Mouse (Mus musculus) adrenal gland, postnatal 4 days (tissue): ENCODE data around the gene Clptm1l. TPM values are rescaled to one million over a fixed set of nuclear protein-coding genes. Genes with fewer than 3 reads are reported as not detected.

Source experiments
- DNase-seq, 2 experiments: peaks; one replicate each; pipeline ENCODE4 v3.0.0; 2021 to 2022; ENCODE audit warnings: low spot score in 2 of 2, mixed read lengths in 2 of 2
- total RNA-seq, 2 experiments: library from RNA; stranded (reverse); gene quantifications; 2 replicates each; pipeline ENCODE4 v1.2.3; 2021

The Clptm1l gene
- total RNA-seq, 2 experiments from 2014 or later = 123 to 130 TPM

DNA sequence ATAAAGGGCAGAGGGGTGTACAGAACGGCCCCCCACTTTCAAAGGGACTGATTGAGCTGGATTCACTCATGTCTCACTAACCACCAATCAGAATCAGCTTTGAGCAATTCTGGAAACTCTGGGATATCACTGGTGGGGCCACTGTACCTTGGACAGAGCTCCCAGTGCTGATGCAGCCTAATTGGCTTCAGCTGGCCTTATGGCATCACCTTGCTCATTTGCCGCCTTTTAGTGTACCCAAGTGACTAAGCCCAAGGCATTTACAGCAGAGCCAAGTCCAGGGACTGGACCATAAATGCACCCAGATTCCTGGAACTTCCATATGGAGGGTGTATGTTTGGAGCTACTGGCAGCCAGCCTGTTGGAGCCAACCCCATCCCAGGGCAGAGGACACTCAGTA lies 55.1 kb downstream of the Clptm1l start:
- DNase-seq = no peak

DNA sequence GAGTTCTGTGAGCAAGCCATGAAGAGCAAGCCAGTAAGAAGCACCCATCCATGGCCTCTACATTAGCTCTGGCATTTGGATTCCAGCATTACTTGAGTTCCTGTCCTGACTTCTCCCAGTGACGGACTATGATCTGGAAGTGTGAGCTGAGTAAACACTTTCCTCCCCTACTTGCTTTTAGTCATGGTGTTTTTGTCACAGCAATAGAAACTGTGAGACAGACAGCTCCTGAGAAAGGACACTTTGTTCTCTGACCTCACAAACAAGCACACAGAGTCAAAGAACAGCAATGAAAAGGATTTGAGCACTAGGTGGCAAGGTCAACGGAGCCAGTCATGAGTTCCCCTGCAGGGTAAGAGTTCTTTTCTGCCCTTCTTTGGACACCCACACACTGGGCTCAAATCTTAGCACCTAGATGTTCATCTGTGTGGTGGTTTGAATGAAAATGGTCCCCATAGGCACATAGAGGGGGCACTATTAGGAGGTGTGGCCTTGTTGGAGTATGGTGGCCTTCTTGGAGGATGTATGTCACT lies 56.4 kb downstream of the Clptm1l start:
- no peak for DNase-seq

Other genes with a start within 250 kb of the Clptm1l start
- gene Lpcat1, start 136.8 kb upstream of the Clptm1l start, total RNA-seq = 10 to 100 TPM; 34.8 to 35.5 TPM
- not detected for gene Slc6a3, start 67.3 kb upstream of the Clptm1l start, total RNA-seq
- 1 to 10 TPM; 9.3 to 9.7 TPM for gene Tert, start 22.9 kb downstream of the Clptm1l start, total RNA-seq
- gene Slc6a18, start 74.0 kb downstream of the Clptm1l start, total RNA-seq = 10 to 100 TPM in 1 of 2 experiments, under 1 TPM in 1; 0.45 to 11.0 TPM
- 1 to 10 TPM in 1 of 2 experiments, under 1 TPM in 1; 0.37 to 2.9 TPM for gene Slc6a19, start 100.9 kb downstream of the Clptm1l start, total RNA-seq
- gene Slc12a7, start 129.1 kb downstream of the Clptm1l start, total RNA-seq = 10 to 100 TPM; 43.2 to 44.1 TPM
- gene Nkd2, start 243.6 kb downstream of the Clptm1l start, total RNA-seq = 1 to 10 TPM; 5.0 to 5.6 TPM